Mouse (Mus musculus) intestine, postnatal 0 days (tissue): ENCODE measurements around the gene Pqbp1. TPM values are rescaled to one million over a fixed set of nuclear protein-coding genes. Genes with fewer than 3 reads are reported as not detected.
"Not testable (repeated sequence)": the region's sequence is repeated elsewhere in the genome, so short reads cannot be mapped to it uniquely, and the experiment has no call there.

Experiments
- ATAC-seq: fragments of 200-750 bp; cut with Nextera tagmentation; 2 replicates; pipeline ENCODE4 v1.8.0; 2017; ENCODE audit warnings: mild to moderate bottlenecking, moderate TSS enrichment, moderate library complexity
- H3K27ac ChIP-seq: fragments of 300-500 bp; sonication (generic); 2 replicates; pipeline ENCODE4 v1.5.1; 2014; ENCODE audit warnings: mild to moderate bottlenecking, low read depth, low read length, moderate library complexity
- H3K27me3 ChIP-seq: fragments of 300-500 bp; sonication (generic); replicated peaks from 2 replicates; pipeline ENCODE4 v1.6.1; 2014; ENCODE audit warnings: low read length, mixed read lengths; ENCODE audit not compliant: control insufficient read depth, insufficient read depth
- H3K36me3 ChIP-seq: fragments of 300-500 bp; sonication (generic); 2 replicates; pipeline ENCODE4 v1.6.1; 2014; ENCODE audit warnings: mild to moderate bottlenecking, moderate library complexity; ENCODE audit not compliant: control insufficient read depth, insufficient read depth
- H3K4me1 ChIP-seq: fragments of 300-500 bp; sonication (generic); replicated peaks from 2 replicates; pipeline ENCODE4 v1.6.1; 2014; ENCODE audit warnings: antibody characterized with exemption, low read length, mixed read lengths; ENCODE audit not compliant: control insufficient read depth, insufficient read depth
- H3K4me2 ChIP-seq: fragments of 300-500 bp; sonication (generic); replicated peaks from 2 replicates; pipeline ENCODE4 v1.6.1; 2014; ENCODE audit warnings: low read depth, mild to moderate bottlenecking, moderate library complexity
- H3K4me3 ChIP-seq: fragments of 300-500 bp; sonication (generic); 2 replicates; pipeline ENCODE4 v1.5.1; 2014; ENCODE audit warnings: low read depth, low read length
- H3K9ac ChIP-seq: fragments of 300-500 bp; sonication (generic); 2 replicates; pipeline ENCODE4 v1.6.1; 2014; ENCODE audit warnings: mild to moderate bottlenecking, low read depth, low read length
- H3K9me3 ChIP-seq: fragments of 300-500 bp; sonication (generic); 2 replicates; pipeline ENCODE4 v1.6.1; 2016; ENCODE audit warnings: mixed run types; ENCODE audit not compliant: control insufficient read depth
- CTCF ChIP-seq: sonication (generic); IDR thresholded peaks from 2 replicates; pipeline ENCODE4 v1.5.1; 2016; ENCODE audit warnings: low read depth, mild to moderate bottlenecking, control low read depth, antibody characterized with exemption, moderate library complexity
- WGBS: fragments of 180-500 bp; shearing (Covaris S2); extraction: QIAGEN DNeasy Blood & Tissue Kit; methylation state at CpG from one replicate; pipeline ENCODE4 v1.1.7; 2014; 5-methylcytosine and 5-hydroxymethylcytosine counted together
- polyA plus RNA-seq: library from polyadenylated mRNA; unstranded; fragments of >200 nt; fragmentation: Nextera tagmentation; extraction: Ambion mirVana; gene quantifications from 2 replicates; pipeline ENCODE4 v1.2.1, GENCODE M21; 2015

The Pqbp1 gene
- polyA plus RNA-seq, 1 experiment from 2014 or later: 64.3 TPM

DNA sequence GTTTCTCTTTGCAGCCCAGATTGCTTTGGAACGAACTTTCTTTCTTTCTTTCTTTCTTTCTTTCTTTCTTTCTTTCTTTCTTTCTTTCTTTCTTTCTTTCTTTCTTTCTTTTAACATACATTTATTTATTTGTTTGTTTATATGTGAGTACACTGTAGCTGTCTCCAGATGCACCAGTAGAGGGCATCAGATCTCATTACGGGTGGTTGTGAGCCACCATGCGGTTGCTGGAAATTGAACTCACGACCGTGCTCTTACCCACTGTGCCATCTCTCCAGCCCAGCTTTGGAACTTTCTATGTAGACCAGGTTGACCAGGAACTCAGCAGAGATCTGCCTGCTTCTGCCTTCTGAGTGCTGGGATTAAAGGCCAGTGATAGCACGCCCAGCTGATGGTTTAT is 18.9 kb upstream of the Pqbp1 start:
- H3K9me3 ChIP-seq, H3K4me3 ChIP-seq, H3K36me3 ChIP-seq, H3K9ac ChIP-seq, H3K4me1 ChIP-seq, H3K27ac ChIP-seq, H3K4me2 ChIP-seq, ATAC-seq: not testable (repeated sequence)
- H3K27me3 ChIP-seq: peaks cover 32% of the 10 kb centered on the region
- TF ChIP-seq CTCF: 0 out of 2 replicates have a peak, but pooled peaks have one; percentile 20
- 68% methylated on average over 6 of the region's 6 CpGs for WGBS

DNA sequence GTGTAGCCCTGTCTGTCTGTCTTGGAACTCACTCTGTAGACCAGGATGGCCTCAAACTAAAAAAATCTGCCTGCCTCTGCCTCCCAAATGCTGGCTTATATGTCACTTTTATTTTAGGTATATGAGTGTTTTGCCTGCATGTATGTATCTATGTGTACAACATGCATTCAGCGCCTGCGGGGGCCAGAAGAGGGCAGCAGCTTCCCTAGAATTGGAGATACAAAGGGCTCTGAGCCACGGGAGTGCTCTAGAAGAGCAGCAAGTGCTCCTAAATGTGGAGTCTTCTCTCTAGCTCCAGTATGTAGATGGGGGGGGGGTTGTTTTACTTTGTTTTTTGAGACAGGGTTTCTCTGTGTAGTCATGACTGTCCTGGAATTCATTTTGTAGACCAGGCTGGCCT is 16.6 kb upstream of the Pqbp1 start:
- H3K36me3 ChIP-seq, H3K9ac ChIP-seq: not testable (repeated sequence)
- peak; percentile 52 for TF ChIP-seq CTCF

DNA sequence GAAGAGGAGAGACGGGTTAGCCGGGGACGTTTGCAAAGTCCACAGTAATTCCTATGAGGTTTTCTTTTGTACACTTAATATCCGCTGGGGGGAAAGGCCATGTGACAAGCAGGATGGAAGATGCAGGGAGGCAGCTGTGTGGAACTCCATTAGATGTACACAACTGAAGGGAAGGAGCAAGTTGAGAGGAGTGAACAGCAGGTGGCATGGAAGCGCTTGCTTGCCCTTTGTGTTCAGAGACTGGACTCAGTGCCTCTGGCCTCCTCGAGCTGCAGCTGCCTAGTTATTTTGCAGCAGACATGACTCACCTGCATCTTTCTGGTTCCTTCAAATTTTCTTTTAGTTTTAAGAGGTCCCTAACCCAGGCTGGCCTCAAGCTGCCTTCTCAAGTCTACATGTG is 11.4 kb upstream of the Pqbp1 start:
- no peaks in the 10 kb centered on the region for H3K4me1 ChIP-seq
- TF ChIP-seq CTCF: peak; percentile 46
- WGBS: 53% methylated on average over 6 of the region's 6 CpGs

More for the DNA sequence above, 16.6 kb upstream of the Pqbp1 start:
- H3K4me3 ChIP-seq, H3K9me3 ChIP-seq, ATAC-seq, H3K27ac ChIP-seq, H3K4me2 ChIP-seq, H3K4me1 ChIP-seq: not testable (repeated sequence)
- WGBS: 38% methylated on average over 3 of the region's 3 CpGs
- H3K27me3 ChIP-seq: peaks cover 12% of the 10 kb centered on the region

DNA sequence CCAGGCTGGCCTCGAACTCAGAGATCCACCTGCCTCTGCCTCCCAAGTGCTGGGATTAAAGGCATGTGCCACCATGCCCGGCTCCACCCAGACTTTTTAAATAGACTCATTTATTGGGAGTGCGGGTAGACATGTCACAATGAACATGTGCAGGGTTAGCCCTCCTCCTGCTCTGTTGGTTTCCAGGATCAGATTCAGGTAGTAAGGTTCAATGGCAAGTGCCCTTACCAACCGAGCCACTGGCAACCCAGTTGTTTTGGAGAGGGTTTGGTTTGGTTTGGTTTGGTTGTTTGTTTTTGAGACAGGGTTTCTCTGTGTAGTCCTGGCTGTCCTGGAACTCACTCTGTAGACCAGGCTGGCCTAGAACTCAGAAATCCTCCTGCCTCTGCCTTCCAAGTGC is 10.2 kb upstream of the Pqbp1 start, which contains the start of gene Gm10490:
Gene Gm10490 (plus strand): TSS at position 301 of the 400 bp plus-strand sequence.
- whole genome bisulfite sequencing: 92% methylated on average over 4 of the region's 4 CpGs

More for the DNA sequence above, 11.4 kb upstream of the Pqbp1 start:
- Histone ChIP-seq H3K9me3 (no peaks in the 10 kb centered on the region), H3K9ac (no peak overlapping the region), H3K4me2 (no peak overlapping the region), H3K4me3 (no peak overlapping the region), H3K27me3 (no peaks in the 10 kb centered on the region), H3K27ac (no peak overlapping the region), H3K36me3 (no peaks in the 10 kb centered on the region)
- ATAC-seq: no peak

DNA sequence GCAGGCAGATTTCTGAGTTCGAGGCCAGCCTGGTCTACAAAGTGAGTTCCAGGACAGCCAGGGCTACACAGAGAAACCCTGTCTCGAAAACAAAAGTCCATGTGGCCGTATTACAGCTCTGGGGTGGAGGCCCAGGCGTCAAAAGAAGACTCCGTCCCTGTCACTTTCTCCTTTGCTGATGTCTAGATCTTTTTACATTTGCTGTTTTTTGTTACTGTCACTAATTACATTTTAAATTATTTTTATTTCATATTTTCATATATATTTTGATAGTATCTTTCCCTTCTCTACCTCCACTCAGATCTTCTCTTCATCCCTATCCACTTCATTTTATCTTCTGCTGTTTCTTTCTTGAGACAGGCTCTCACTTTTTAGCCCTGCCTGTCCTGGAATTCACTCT is 8.7 kb upstream of the Pqbp1 start, which contains the start of gene Gm10491:
Gene Gm10491 (minus strand): TSS at position 101 of the 400 bp plus-strand sequence.
- Histone ChIP-seq H3K4me1 (no peaks in the 10 kb centered on the region), H3K27me3 (no peaks in the 10 kb centered on the region), H3K36me3 (no peaks in the 10 kb centered on the region), H3K4me2 (no peak within 1 kb of the TSS), H3K27ac (no peak within 1 kb of the TSS), H3K4me3 (no peak within 1 kb of the TSS), H3K9me3 (no peaks in the 10 kb centered on the region), H3K9ac (no peak within 1 kb of the TSS)
- WGBS: 92% methylated on average over 4 of the region's 5 CpGs
- no peak for ATAC-seq
- no peak for TF ChIP-seq CTCF

More for the DNA sequence above, 10.2 kb upstream of the Pqbp1 start, which contains the start of gene Gm10490:
- not testable (repeated sequence) for H3K9ac ChIP-seq, H3K27me3 ChIP-seq, ATAC-seq, H3K27ac ChIP-seq, H3K4me2 ChIP-seq, H3K4me3 ChIP-seq, H3K4me1 ChIP-seq, H3K36me3 ChIP-seq, H3K9me3 ChIP-seq

DNA sequence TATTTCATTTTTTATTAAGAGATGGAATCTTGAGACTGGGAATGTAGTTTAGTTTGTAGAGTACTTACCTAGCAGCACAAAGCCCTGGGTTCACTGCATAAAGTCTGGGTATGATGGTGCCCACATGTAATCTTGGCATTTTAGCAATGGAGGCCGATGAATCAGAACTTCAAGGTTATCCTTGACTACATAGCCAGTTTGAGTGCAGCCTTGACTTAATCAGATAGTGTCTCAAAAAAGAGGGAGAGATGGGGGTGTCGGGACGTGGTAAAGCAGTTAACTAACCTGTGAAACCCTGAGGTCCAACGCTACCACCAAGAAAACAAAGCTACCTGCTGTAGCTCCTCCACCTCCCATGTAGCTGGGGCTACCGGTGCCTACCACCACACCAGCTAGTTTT is 5.4 kb upstream of the Pqbp1 start:
- no peak for TF ChIP-seq CTCF
- Histone ChIP-seq H3K36me3 (no peaks in the 10 kb centered on the region), H3K9me3 (no peaks in the 10 kb centered on the region), H3K9ac (no peak overlapping the region), H3K4me2 (no peak overlapping the region), H3K27me3 (no peaks in the 10 kb centered on the region), H3K4me1 (no peaks in the 10 kb centered on the region), H3K4me3 (no peak overlapping the region), H3K27ac (no peak overlapping the region)
- WGBS: 93% methylated on average over 5 of the region's 5 CpGs
- no peak for ATAC-seq

DNA sequence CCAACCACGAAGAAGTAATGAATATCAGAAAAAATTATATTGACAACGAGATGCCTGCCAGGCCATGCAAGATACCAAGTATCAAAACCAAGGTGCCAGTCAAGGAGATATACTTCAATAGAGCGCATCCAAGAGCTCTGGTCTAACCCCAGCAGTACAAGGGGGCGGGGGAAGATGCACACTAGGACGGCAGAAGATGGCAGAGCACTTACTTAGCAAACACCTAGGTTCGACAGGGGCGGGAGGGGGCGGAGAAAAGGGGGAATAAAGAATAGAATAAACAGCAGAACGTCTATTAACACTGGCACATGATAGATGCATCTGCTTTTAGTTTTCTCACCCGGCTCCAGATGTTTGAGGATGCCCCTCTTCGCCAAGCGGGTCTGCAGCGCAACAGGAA is 858 bp downstream of the Pqbp1 start:
- Histone ChIP-seq H3K4me3 (peak overlapping the region; percentile 56), H3K4me1 (no peaks in the 10 kb centered on the region), H3K4me2 (peak overlapping the region; percentile 62), H3K9me3 (no peaks in the 10 kb centered on the region), H3K27me3 (no peaks in the 10 kb centered on the region), H3K27ac (0 out of 2 replicates have a peak overlapping the region, but pooled peaks have one; percentile 21), H3K9ac (peak overlapping the region; percentile 26; the same call in 1 of the 2 replicates), H3K36me3 (peaks cover 8% of the 10 kb centered on the region)
- 24% methylated on average over 13 of the region's 13 CpGs for WGBS
- no peak for ATAC-seq
- no peak for TF ChIP-seq CTCF
